9 mouse cellular contexts compared by ENCODE assay signal in genomic region chr17:86801876-86802275, GRCm38 (mm10). TPM values are rescaled to one million over a fixed set of nuclear protein-coding genes. Genes with fewer than 3 reads are reported as not detected.
A peak's percentile ranks its signal among the peaks of the same experiment; 100 is the strongest.
DNase-seq lines count a peak whose midpoint lies in the region; ATAC-seq and TF ChIP-seq lines count a peak whose summit lies in the region.
"Had no signal": no experiment of that assay in that cellular context is flagged by ENCODE, and none has a peak within 500 bp of the region (broad histone marks: within the 10 kb centered on the region; RNA-seq: fewer than 3 reads in every experiment).

No protein-coding gene starts in this region.

- H3K36me3 ChIP-seq in hindbrain, postnatal 0 days (ENCODE audit: insufficient read depth, low read length), result no peaks in the 10 kb centered on the region

- no peak overlapping the region for H3K4me2 ChIP-seq in hindbrain, postnatal 0 days (ENCODE audit: low read depth, low read length)

- no peak for ATAC-seq in hindbrain, postnatal 0 days
- no peak for ATAC-seq in erythroblast, adult 5-6 weeks (replicated peaks; ENCODE audit: low FRiP score, poor library complexity, severe bottlenecking)

- no peak for TF ChIP-seq POLR2A in cortical plate, adult 2 months (IDR thresholded peaks at IDR 0.05; ENCODE audit: extremely low read depth, insufficient read depth, low read length)

- peak overlapping the region; percentile 82 for H3K27ac ChIP-seq in cortical plate, adult 2 months (ENCODE audit: insufficient read depth, low read length)
- H3K27ac ChIP-seq in hindbrain, postnatal 0 days, result peak overlapping the region; percentile 57; the same call in 1 of the 2 replicates

- no peaks in the 10 kb centered on the region for H3K27me3 ChIP-seq in hindbrain, postnatal 0 days (ENCODE audit: insufficient read depth, low read length)

- no peak overlapping the region for H3K9ac ChIP-seq in hindbrain, postnatal 0 days (replicated peaks; ENCODE audit: low read length)

- TF ChIP-seq CTCF in cortical plate, adult 2 months (IDR thresholded peaks at IDR 0.05; ENCODE audit: extremely low read depth, insufficient read depth, low read length), result no peak
- TF ChIP-seq CTCF in hindbrain, postnatal 0 days (IDR thresholded peaks at IDR 0.05; ENCODE audit: low read depth), result no peak

- peak; percentile 98 for DNase-seq in heart, adult 11 months
- DNase-seq in heart, postnatal 25 days (ENCODE audit: low spot score), result no peak
- DNase-seq in hindbrain, postnatal 0 days (ENCODE audit: low spot score), result no peak
- DNase-seq in lung, postnatal 10 days, result peak; percentile 79
- no peak for DNase-seq in right cerebral cortex, postnatal 36 days (ENCODE audit: low spot score in 2 of 2)
- DNase-seq in retina, embryonic 14.5 days (ENCODE audit: low spot score), result no peak

- H3K4me3 ChIP-seq in cortical plate, adult 2 months (ENCODE audit: insufficient read depth, low read length), result no peak overlapping the region
- no peak overlapping the region for H3K4me3 ChIP-seq in hindbrain, postnatal 0 days (ENCODE audit: low read length)

- H3K4me1 ChIP-seq in cortical plate, adult 2 months (ENCODE audit: control insufficient read depth, insufficient read depth, low read length), result peaks cover 2% of the 10 kb centered on the region; the same call in 1 of the 2 replicates
- H3K4me1 ChIP-seq in hindbrain, postnatal 0 days (ENCODE audit: insufficient read depth, low read length), result 0 out of 2 replicates have a peak, but pooled peaks cover 9% of the 10 kb centered on the region

- no peaks in the 10 kb centered on the region for H3K9me3 ChIP-seq in hindbrain, postnatal 0 days (ENCODE audit: low read length)

- WGBS in hindbrain, postnatal 0 days, result 57% methylated on average over 9 of the region's 9 CpGs

- intact Hi-C loops in heart, postnatal 25 days (cut with DNase I), result loop anchor here (1.0 to 10.0 kb wide), 7 partner anchors 47 to 637 kb away; partner anchors contain the start of gene Prkce

RNA-seq across cellular contexts. Expression of gene Epas1, which starts 48.4 kb away (rescaled TPM):
- 100 to 1,000 TPM; 235 to 266 TPM for total RNA-seq in heart, postnatal 25 days (2021)
- 70.1 and 76.0 TPM in 2 replicates for polyA plus RNA-seq in cortical plate, adult 2 months (2012; rRNA removed)
- 16.7 and 18.1 TPM in 2 replicates for total RNA-seq in hindbrain, postnatal 0 days (2014; rRNA removed)
- polyA plus RNA-seq in hindbrain, postnatal 0 days (2015; fragmentation: Nextera tagmentation; extraction: Ambion mirVana), result 5.3 and 5.6 TPM in 2 replicates
- 0.42 and 0.77 TPM in 2 replicates for total RNA-seq in erythroblast, adult 5-6 weeks (2015; ENCODE audit: low replicate concordance)
- 0.17 TPM in 1 of 2 replicates, not detected in the other for total RNA-seq in erythroblast, adult 5-6 weeks (2017; ENCODE audit: low replicate concordance)
- total RNA-seq: MEL had no signal

Comparison
In these comparisons a context has a peak if more than half of its experiments do, and no peak if none do; other contexts are left out.
1. DNase-seq: peak in heart, adult 11 months (single experiment) and lung, postnatal 10 days (single experiment); none in heart, postnatal 25 days (single experiment), hindbrain, postnatal 0 days (single experiment), right cerebral cortex, postnatal 36 days (0 of 2) and retina, embryonic 14.5 days (single experiment).
2. RNA of gene Epas1, which starts 48.4 kb away (total RNA-seq): 235 to 266 TPM in heart, postnatal 25 days; 16.7 to 18.1 TPM in hindbrain, postnatal 0 days and 0.17 to 0.77 TPM in erythroblast, adult 5-6 weeks; every median in the first group is over 10 times any median in the second.